Mouse (Mus musculus) heart, embryonic 13.5 days (tissue): Measurements from ENCODE around the gene Lcp2. TPM values are rescaled to one million over a fixed set of nuclear protein-coding genes. Genes with fewer than 3 reads are reported as not detected.

Experiments used
- ATAC-seq: fragments of 200-750 bp; cut with Nextera tagmentation; 2 replicates; pipeline ENCODE4 v1.8.0; 2017; ENCODE audit warnings: moderate TSS enrichment; ENCODE audit not compliant: insufficient number of reproducible peaks, low FRiP score, low TSS enrichment; ENCODE audit errors: extremely low read depth
- H3K27ac ChIP-seq: fragments of 300-500 bp; sonication (generic); replicated peaks from 2 replicates; pipeline ENCODE4 v1.5.1; 2015; ENCODE audit warnings: moderate library complexity, mild to moderate bottlenecking, inconsistent platforms
- H3K27me3 ChIP-seq: fragments of 300-500 bp; sonication (generic); replicated peaks from 2 replicates; pipeline ENCODE4 v1.6.1; 2015; ENCODE audit warnings: mild to moderate bottlenecking, inconsistent platforms
- H3K36me3 ChIP-seq: fragments of 300-500 bp; sonication (generic); 2 replicates; pipeline ENCODE4 v1.6.1; 2015; ENCODE audit warnings: mild to moderate bottlenecking, inconsistent platforms
- H3K4me1 ChIP-seq: fragments of 300-500 bp; sonication (generic); 2 replicates; pipeline ENCODE4 v1.6.1; 2015; ENCODE audit warnings: inconsistent platforms
- H3K4me2 ChIP-seq: fragments of 300-500 bp; sonication (generic); 2 replicates; pipeline ENCODE4 v1.6.1; 2015; ENCODE audit warnings: inconsistent platforms, mild to moderate bottlenecking, moderate library complexity
- H3K4me3 ChIP-seq: fragments of 300-500 bp; sonication (generic); 2 replicates; pipeline ENCODE4 v1.5.1; 2015; ENCODE audit warnings: moderate library complexity, mild to moderate bottlenecking, inconsistent platforms
- H3K9ac ChIP-seq: fragments of 300-500 bp; sonication (generic); 2 replicates; pipeline ENCODE4 v1.6.1; 2015; ENCODE audit warnings: inconsistent platforms, mild to moderate bottlenecking, moderate library complexity
- H3K9me3 ChIP-seq: fragments of 300-500 bp; sonication (generic); 2 replicates; pipeline ENCODE4 v1.6.1; 2016; ENCODE audit warnings: inconsistent platforms
- WGBS: fragments of 180-500 bp; shearing (Covaris S2); methylation state at CpG from one replicate; pipeline ENCODE4 v1.1.7; 2015; ENCODE audit warnings: mixed read lengths; 5-methylcytosine and 5-hydroxymethylcytosine counted together
- polyA plus RNA-seq: library from polyadenylated mRNA; unstranded; fragments of >200 nt; fragmentation: Nextera tagmentation; extraction: Ambion mirVana; gene quantifications from 2 replicates; pipeline ENCODE4 v1.2.1, GENCODE M21; 2015

Gene Lcp2
- polyA plus RNA-seq, 1 experiment from 2014 or later = 2.2 TPM

DNA sequence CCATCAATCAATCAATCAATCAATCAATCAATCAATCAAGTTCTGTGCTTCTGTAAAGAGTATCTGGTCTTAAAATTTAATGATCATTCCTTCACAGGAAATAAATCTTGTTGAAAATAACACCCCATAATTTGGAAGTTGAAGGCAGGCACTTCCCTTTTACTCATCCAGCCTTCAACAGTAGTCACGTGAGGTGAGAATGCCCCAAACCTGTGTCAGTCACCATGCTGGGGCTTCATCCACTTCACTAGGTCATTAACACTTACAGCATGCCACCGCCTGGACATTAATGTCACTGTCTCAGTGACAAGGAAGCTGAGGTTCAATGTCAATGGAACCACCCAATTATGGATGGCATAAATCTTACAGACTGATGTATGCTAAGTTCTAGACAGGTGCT, 81.7 kb downstream of the Lcp2 start:
- Histone ChIP-seq H3K9ac (no peak overlapping the region), H3K36me3 (no peaks in the 10 kb centered on the region), H3K9me3 (no peaks in the 10 kb centered on the region), H3K4me2 (no peak overlapping the region), H3K4me3 (no peak overlapping the region), H3K27me3 (peaks cover 8% of the 10 kb centered on the region), H3K27ac (no peak overlapping the region), H3K4me1 (no peaks in the 10 kb centered on the region)
- WGBS = 53% methylated on average over 2 of the region's 2 CpGs
- ATAC-seq = no peak

DNA sequence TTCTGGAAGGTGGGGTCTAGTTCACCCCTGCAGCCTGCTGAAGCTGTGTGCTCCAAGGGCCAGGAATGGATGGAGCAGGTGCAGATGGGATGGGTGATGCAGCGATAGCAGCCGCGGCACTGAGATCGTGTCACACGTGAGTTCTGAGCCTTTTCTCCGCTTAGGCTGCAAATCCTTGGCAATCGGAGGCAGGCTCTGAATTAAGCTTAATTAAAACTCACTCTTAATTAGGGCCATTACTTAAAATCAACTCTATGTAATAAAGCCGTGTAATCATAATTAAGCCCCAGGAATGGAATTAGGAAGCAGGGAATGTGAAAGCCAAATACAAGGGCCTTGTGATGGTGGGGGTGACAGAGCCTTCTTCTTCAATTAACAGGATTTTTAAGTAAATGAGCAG, 92.6 kb downstream of the Lcp2 start:
- Histone ChIP-seq H3K27me3 (no peaks in the 10 kb centered on the region), H3K9ac (no peak overlapping the region), H3K27ac (no peak overlapping the region), H3K4me2 (no peak overlapping the region), H3K4me1 (no peaks in the 10 kb centered on the region), H3K36me3 (no peaks in the 10 kb centered on the region), H3K4me3 (no peak overlapping the region), H3K9me3 (no peaks in the 10 kb centered on the region)
- ATAC-seq = no peak
- WGBS = 86% methylated on average over 8 of the region's 8 CpGs

Other genes starting within 250 kb of the Lcp2 start
- gene Kcnmb1, start 83.9 kb upstream of the Lcp2 start, polyA plus RNA-seq = 3.0 and 3.3 TPM in 2 replicates
- gene Kcnip1, start 53.8 kb upstream of the Lcp2 start, polyA plus RNA-seq = 0.15 and 0.43 TPM in 2 replicates
- gene 4930469K13Rik, start 51.6 kb downstream of the Lcp2 start, polyA plus RNA-seq = not detected in 2 replicates
- gene Foxi1, start 161.2 kb downstream of the Lcp2 start, polyA plus RNA-seq = not detected in 2 replicates